Mouse (Mus musculus) spleen, adult 10 weeks (tissue): ENCODE measurements around the gene Dnal4. TPM values are rescaled to one million over a fixed set of nuclear protein-coding genes. Genes with fewer than 3 reads are reported as not detected.

Source experiments
- polyA plus RNA-seq: library from polyadenylated mRNA; stranded (reverse); fragments of 350-450 nt; fragmentation: Illumina TruSeq; extraction: RNeasy Lipid Tissue Mini Kit (QIAGEN cat#74804); gene quantifications from one replicate; pipeline ENCODE4 v1.2.3, GENCODE M21; 2015; ENCODE audit warnings: low replicate concordance; ENCODE audit not compliant: insufficient read depth

Gene Dnal4
- polyA plus RNA-seq, result 4.7 TPM

GRCm38 (mm10) chr15:79777749-79778148, at the start of gene Dnal4:
TSS of gene Dnal4 (minus strand) at chr15:79777849.

GRCm38 (mm10) chr15:79804352-79805071, 26.9 kb upstream of the Dnal4 start, which contains the start of gene Nptxr:
TSS of gene Nptxr (minus strand) at chr15:79804766.

DNA sequence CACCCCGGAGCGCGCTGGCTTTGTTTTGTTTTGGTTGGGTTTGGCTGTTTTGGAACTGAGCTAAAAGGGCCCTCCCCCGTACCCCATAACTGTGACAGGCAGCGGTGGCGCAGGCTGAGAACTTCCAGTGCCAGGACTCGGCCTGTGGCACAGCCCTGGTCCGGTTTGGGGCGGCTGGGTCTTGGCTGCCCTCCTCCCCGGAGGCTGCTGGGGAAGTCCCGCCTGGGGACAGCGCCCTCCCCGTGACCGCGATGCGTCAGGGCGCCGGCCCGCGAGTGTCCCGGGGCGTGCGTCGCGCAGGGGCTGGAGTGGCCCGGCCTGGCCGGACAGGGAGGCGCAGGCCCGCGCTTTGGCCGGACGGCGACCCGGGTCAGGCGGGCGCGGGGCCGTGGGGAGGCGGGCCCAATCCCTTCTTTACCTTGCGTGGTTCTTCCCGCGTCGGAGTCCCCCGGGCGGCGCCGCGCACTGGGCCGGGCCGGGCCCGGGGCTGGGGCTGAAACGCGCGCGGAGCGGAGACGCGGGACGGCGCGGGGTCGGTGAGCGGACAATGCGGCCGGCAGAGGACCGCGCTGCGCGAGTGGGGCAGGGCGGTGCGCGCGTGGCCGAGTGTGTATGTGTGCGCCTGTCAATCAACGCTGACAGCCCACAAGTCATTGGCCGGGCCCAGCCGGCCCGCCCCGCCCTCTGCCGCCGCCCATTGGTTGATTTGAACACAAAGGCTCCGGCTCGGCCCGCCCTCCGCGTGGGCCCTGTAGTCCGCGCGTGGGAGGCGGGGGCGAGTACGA, 35.5 kb downstream of the Dnal4 start, which contains the start of gene Sun2:
TSS of gene Sun2 (minus strand) at position 616 of the 785 bp plus-strand sequence.

Other genes starting within 250 kb of the Dnal4 start
- 623 TPM for gene Ddx17, start 231.1 kb downstream of the Dnal4 start, polyA plus RNA-seq
- 1.0 TPM for gene Dmc1, start 172.7 kb downstream of the Dnal4 start, polyA plus RNA-seq
- 1.9 TPM for gene Fam227a, start 118.9 kb downstream of the Dnal4 start, polyA plus RNA-seq
- 5.9 TPM for gene Cby1, start 118.7 kb downstream of the Dnal4 start, polyA plus RNA-seq
- 210 TPM for gene Tomm22, start 107.0 kb downstream of the Dnal4 start, polyA plus RNA-seq
- gene Josd1, start 89.9 kb downstream of the Dnal4 start, polyA plus RNA-seq, result 20.9 TPM
- 35.7 TPM for gene Gtpbp1, start 87.0 kb downstream of the Dnal4 start, polyA plus RNA-seq
- 65.8 TPM for gene Sun2, start 35.3 kb downstream of the Dnal4 start, polyA plus RNA-seq
- 1.9 TPM for gene Nptxr, start 26.9 kb upstream of the Dnal4 start, polyA plus RNA-seq
- gene Npcd, start 56.4 kb upstream of the Dnal4 start, polyA plus RNA-seq, result not detected
- gene Cbx6, start 56.8 kb upstream of the Dnal4 start, polyA plus RNA-seq, result 12.9 TPM
- 616 TPM for gene Apobec3, start 113.8 kb upstream of the Dnal4 start, polyA plus RNA-seq
- gene Cbx7, start 193.3 kb upstream of the Dnal4 start, polyA plus RNA-seq, result 65.1 TPM
- gene Pdgfb, start 237.1 kb upstream of the Dnal4 start, polyA plus RNA-seq, result 4.6 TPM